Mouse (Mus musculus): Measurements from ENCODE around the gene Enpp1.

- TF ChIP-seq EP300 (optimal IDR thresholded peaks at IDR 0.05) (no peak), CTCF (IDR thresholded peaks at IDR 0.05; ENCODE audit: low read depth) (no peak)
Observed at GRCm38 (mm10) chr10:24639596-24639995, 72.4 kb downstream of the Enpp1 start.

Measured in stomach, postnatal 0 days (tissue).